Mouse (Mus musculus) hematopoietic stem cell, adult 5-6 weeks (primary cell): Measurements from ENCODE around the gene Rasl12. TPM values are rescaled to one million over a fixed set of nuclear protein-coding genes. Genes with fewer than 3 reads are reported as not detected.

Source experiments
- ATAC-seq, 2 experiments: fragments of 125-278 bp in 1 of 2; replicated peaks in 1 of 2; 2 replicates each; pipeline ENCODE4 v1.8.0; 2016 to 2017; ENCODE audit warnings: inconsistent platforms in 2 of 2, mild to moderate bottlenecking in 2 of 2, moderate number of reproducible peaks in 2 of 2, low read depth in 1 of 2, moderate TSS enrichment in 1 of 2; ENCODE audit not compliant: low FRiP score in 2 of 2, poor library complexity in 2 of 2, severe bottlenecking in 2 of 2, insufficient read depth in 1 of 2, low TSS enrichment in 1 of 2
- total RNA-seq: library from RNA; stranded (forward); fragments of 172-1452, 232-1000 nt; gene quantifications from 2 replicates; pipeline ENCODE4 v1.2.3, GENCODE M21; 2017

The Rasl12 gene
- total RNA-seq, 1 experiment from 2014 or later, result 1.9 TPM

DNA sequence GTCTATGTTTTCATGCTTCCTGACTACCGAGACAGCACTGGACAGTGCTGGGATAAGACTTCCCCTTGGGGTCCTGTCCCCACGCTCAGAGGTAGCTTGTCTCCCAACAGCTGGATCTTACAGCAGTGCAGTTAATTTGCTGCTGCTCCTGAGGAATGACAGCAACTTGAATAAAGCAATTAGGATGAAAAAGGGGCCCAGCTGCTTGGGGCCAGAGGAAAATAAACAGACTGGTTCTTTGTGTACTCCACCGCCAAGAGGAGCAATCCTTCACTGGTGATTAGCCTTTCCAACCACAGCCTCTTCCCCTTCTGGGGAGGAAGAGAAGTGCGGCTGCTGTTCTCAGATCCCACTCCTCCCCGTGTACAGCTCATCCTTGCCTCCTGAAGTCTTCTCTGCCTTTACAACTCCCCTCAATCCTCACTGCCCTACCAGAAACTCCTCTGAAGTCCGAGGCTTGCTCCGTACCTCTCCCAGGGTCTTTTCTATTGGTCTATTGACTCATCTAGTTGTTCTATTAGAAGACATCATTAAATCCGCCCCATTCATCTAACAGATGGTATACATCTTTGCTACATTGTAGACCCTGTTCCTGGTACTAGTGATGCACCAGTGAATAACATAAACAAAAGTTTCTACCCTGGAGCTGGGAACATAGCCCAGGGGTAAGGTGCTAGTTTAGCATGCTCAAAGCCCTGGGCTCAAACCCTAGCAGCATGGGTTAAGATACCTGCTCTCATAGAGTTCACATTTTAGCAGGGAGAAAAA lies 11.7 kb upstream of the Rasl12 start:
- ATAC-seq, result no peak

- ATAC-seq, result peak; percentile 55 to 70; a peak in 3 of 4 replicates
Observed at GRCm38 (mm10) chr9:65390752-65391612, 7.3 kb upstream of the Rasl12 start.

- no peak for ATAC-seq
Observed at GRCm38 (mm10) chr9:65391613-65391964, 6.7 kb upstream of the Rasl12 start, which contains the start of gene Kbtbd13. Gene Kbtbd13, minus strand, starts transcription at chr9:65391652.

GRCm38 (mm10) chr9:65392638-65393364 lies 5.5 kb upstream of the Rasl12 start:
- ATAC-seq, result peak; percentile 65 to 74; a peak in 3 of 4 replicates

GRCm38 (mm10) chr9:65393606-65394005 lies 4.7 kb upstream of the Rasl12 start:
- ATAC-seq, result no peak

GRCm38 (mm10) chr9:65394360-65394759 lies 3.9 kb upstream of the Rasl12 start:
- no peak for ATAC-seq

GRCm38 (mm10) chr9:65399934-65400333 lies 1.6 kb downstream of the Rasl12 start:
- ATAC-seq, result no peak

DNA sequence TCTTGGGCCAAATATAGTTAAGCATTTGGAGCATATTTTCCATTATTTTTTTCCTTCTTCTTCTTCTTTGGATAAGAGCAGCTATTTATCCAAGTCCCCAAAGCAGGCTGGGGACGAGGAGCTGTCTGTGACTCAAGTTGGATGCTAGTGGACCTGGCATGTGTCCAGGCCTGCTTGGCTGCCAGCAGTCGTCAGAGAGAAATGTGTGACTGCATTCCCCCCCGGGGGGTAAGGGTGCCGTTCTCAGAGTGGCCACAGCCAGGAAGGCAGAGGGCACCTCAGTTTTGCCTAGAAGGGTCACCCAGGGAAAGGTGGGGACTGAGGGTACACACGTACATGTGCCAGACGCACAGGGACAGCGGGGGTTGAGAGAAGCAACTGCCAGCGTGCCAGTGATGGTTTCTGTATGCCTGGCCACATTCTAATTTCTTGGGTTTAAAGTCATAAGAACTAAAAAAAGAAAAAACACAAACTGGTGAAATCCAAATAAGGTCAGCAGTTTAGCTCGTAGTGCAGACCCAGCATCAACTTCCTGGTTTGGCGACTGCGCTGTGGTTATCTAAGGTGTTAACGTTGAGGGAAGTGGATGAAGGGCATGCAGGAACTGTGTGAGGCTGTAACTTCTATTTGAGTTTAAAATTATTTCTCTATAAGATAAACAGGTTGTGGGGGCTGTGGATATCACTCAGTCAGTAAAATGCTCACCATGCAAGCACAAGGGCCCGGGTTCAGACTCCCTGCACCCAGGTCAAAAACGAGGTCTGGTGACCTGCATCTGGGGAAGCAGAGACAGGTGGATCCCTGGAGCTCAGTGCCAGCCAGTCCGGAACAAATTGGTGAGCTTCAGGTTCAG lies 6.3 kb downstream of the Rasl12 start:
- ATAC-seq, result peak; percentile 69 to 84

GRCm38 (mm10) chr9:65405184-65405449 lies 6.8 kb downstream of the Rasl12 start:
- no peak for ATAC-seq

DNA sequence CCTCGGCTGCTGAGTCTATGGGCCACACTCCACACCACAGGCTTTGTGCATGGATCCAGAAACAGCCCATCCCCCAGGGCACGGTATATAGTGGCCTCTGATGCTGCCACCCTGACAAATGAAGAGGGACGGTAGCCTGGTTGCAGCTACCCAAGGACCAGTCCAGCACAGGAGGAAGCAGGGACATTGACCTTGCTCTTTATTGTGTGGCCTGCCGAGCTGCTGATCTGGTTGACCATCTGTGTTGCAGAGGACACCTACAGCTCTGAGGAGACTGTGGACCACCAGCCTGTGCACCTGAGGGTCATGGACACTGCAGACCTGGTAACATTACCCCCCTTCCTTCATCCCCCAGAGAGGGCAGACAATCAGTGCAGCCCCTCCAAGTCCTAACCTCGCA lies 9.0 kb downstream of the Rasl12 start:
- no peak for ATAC-seq

DNA sequence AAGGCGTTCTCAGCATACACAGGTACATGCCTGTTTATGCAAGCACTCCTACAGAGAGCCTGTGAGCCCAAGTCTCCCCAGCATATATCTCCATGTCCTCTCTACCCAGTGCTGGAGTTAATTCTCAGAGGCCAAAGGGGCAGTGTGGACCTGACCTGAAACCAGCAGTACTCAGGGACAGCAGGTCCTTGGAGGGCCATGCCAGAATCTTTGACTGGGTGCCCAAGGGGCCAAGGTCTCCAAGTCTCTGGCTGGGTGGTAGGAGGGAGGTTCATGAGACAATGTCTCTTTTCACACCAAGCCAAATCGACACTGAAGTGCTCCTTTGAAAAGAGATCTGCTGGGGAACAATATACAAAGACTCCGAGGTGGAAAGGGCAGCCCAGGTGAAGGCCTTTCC lies 9.6 kb downstream of the Rasl12 start:
- no peak for ATAC-seq

DNA sequence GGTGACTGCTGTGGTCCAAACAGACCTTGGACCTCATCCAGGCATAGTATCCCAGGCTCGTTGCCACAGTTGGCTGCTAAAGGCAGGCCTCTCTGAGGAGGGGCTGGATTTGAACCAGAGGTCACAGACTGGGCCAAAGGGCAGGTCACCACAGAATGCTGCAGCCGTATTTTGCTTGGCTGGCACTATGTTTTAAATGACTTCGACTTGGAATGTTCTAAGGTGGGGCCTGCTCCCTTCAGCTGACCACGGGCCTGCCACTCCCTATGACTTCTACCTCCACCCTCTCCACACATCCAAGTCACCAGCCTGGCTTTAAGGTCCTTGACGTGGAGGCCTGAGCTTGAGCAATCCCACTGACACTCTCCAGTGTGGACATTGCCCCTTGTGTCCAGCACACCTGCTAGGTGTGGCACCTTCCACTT lies 10.6 kb downstream of the Rasl12 start:
- ATAC-seq, result no peak

DNA sequence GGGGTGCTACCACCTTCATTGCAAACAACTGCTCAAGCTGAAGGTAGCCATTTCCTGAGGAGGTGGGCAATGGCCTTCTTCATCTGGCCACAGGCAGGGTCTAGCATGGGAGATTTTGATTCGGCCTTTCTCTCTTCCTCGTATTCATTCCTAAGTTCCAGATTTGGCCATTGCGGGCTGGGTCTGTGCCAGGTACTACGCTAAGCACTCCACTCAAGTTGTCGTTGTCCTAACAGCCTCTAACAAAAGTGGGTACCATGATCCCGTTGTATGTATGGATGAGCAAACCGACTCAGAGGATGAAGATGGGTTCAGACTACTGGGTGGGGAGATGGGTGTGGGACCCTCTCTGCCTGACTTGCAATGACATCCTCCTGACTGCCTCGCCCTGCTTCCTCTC lies 12.1 kb downstream of the Rasl12 start:
- no peak for ATAC-seq

GRCm38 (mm10) chr9:65411326-65411725 lies 13.0 kb downstream of the Rasl12 start:
- ATAC-seq, result no peak

GRCm38 (mm10) chr9:65417738-65418137 lies 19.4 kb downstream of the Rasl12 start:
- no peak for ATAC-seq

GRCm38 (mm10) chr9:65419633-65420032 lies 21.3 kb downstream of the Rasl12 start:
- no peak for ATAC-seq

GRCm38 (mm10) chr9:65422760-65423501 lies 24.6 kb downstream of the Rasl12 start, which contains the start of gene Slc51b:
Gene Slc51b, minus strand, starts transcription at chr9:65422955.
- ATAC-seq, result no peak
